Mouse (Mus musculus) small intestine, adult 2 months (tissue): ENCODE measurements around the gene Tmem128. TPM values are rescaled to one million over a fixed set of nuclear protein-coding genes. Genes with fewer than 3 reads are reported as not detected.

ENCODE experiments used
- H3K27ac ChIP-seq: fragments of 200-500 bp; 2 replicates; pipeline ENCODE4 v1.5.1; 2012; ENCODE audit warnings: low read depth, low read length, control low read depth, inconsistent platforms; ENCODE audit not compliant: insufficient read depth
- H3K27me3 ChIP-seq: fragments of 200-500 bp; 2 replicates; pipeline ENCODE4 v1.6.1; 2012; ENCODE audit warnings: mild to moderate bottlenecking, moderate library complexity, low read length, inconsistent platforms; ENCODE audit not compliant: control insufficient read depth, insufficient read depth
- H3K36me3 ChIP-seq: fragments of 200-500 bp; 2 replicates; pipeline ENCODE4 v1.6.1; 2012; ENCODE audit warnings: mild to moderate bottlenecking, low read length, control low read depth, inconsistent platforms; ENCODE audit not compliant: control insufficient read depth, insufficient read depth
- H3K4me1 ChIP-seq: fragments of 200-500 bp; 2 replicates; pipeline ENCODE4 v1.6.1; 2012; ENCODE audit warnings: low read length, inconsistent platforms, mixed read lengths; ENCODE audit not compliant: control insufficient read depth, insufficient read depth, insufficient read length
- H3K4me3 ChIP-seq: fragments of 200-500 bp; 2 replicates; pipeline ENCODE4 v1.5.1; 2012; ENCODE audit warnings: low read depth, mild to moderate bottlenecking, control low read depth, inconsistent platforms, low read length, moderate library complexity
- CTCF ChIP-seq: fragments of 200-500 bp; IDR thresholded peaks from 2 replicates; pipeline ENCODE4 v1.5.1; 2012; ENCODE audit warnings: low read depth, mild to moderate bottlenecking, control low read depth, inconsistent platforms, low read length, moderate library complexity, mixed read lengths; ENCODE audit not compliant: insufficient replicate concordance, insufficient read length; ENCODE audit errors: extremely low read depth
- POLR2A ChIP-seq: fragments of 200-500 bp; IDR thresholded peaks from 2 replicates; pipeline ENCODE4 v1.6.1; 2012; ENCODE audit warnings: low read depth, mild to moderate bottlenecking, control low read depth, inconsistent platforms, low read length, moderate library complexity
- WGBS: fragments of 180-500 bp; shearing (Covaris S2); methylation state at CpG from one replicate; pipeline ENCODE4 v1.1.7; 2018; 5-methylcytosine and 5-hydroxymethylcytosine counted together
- polyA plus RNA-seq: library from polyadenylated mRNA; depleted of rRNA; stranded (reverse); fragments of >200 nt; gene quantifications from 2 replicates; pipeline ENCODE4 v1.2.3, GENCODE M21; 2012

Tmem128 gene
- polyA plus RNA-seq, 1 experiment: 19.7 TPM

DNA sequence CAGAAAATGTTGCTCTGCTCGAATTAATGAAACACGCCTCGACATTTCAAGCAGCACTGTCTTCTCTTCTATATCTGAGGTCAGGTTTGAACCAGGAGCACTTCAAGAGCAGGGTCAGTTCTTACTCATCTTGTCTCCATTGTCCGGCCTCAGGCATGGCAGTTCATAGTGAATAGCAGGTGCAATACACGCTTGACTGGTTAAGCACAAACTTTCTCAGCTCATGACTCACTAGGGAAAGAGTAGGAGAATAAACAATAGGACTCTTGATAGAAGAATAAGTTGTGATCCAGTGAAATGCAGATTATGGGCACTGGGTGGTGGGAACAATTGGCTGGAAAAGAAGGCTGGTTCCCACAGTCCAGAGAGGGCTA is 1.2 kb upstream of the Tmem128 start:
- H3K36me3 ChIP-seq: peaks cover 13% of the 10 kb centered on the region
- no peak overlapping the region for H3K4me3 ChIP-seq
- TF ChIP-seq CTCF (no peak), POLR2A (no peak)
- 89% methylated on average over 5 of the region's 5 CpGs for WGBS
- no peaks in the 10 kb centered on the region for H3K4me1 ChIP-seq
- no peak overlapping the region for H3K27ac ChIP-seq
- no peaks in the 10 kb centered on the region for H3K27me3 ChIP-seq

DNA sequence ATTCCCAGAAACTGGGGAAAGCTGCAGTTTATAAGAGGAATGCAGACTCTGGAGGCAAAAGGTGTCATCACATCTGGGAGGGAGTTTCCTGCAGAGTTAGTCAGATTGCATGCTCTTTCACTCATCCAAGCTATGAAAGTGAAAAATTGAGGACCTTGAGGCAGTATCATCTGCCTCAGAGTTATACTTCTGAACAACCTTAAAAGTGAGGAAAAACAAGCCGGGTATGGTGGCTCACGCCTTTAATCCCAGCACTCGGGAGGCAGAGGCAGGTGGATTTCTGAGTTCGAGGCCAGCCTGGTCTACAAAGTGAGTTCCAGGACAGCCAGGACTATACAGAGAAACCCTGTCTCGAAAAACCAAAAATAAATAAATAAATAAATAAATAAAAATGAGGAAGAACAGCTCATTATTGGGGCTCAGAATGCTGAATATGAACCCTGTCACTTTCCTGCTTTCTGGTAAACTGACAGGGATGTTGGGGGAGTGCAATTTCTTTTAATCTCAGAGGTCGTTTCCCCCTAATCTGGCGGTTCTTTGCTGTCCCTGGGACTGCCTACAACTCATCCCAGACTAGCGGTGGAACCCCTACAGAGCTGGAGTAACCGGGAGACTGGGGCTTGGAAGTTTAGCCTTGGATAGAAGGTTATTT is 404 bp upstream of the Tmem128 start:
- Histone ChIP-seq H3K4me3 (peak overlapping the region; percentile 85), H3K36me3 (peaks cover 19% of the 10 kb centered on the region), H3K27me3 (no peaks in the 10 kb centered on the region), H3K4me1 (no peaks in the 10 kb centered on the region), H3K27ac (peak overlapping the region; percentile 72)
- WGBS: 38% methylated on average over 9 of the region's 9 CpGs
- no peak for TF ChIP-seq POLR2A

DNA sequence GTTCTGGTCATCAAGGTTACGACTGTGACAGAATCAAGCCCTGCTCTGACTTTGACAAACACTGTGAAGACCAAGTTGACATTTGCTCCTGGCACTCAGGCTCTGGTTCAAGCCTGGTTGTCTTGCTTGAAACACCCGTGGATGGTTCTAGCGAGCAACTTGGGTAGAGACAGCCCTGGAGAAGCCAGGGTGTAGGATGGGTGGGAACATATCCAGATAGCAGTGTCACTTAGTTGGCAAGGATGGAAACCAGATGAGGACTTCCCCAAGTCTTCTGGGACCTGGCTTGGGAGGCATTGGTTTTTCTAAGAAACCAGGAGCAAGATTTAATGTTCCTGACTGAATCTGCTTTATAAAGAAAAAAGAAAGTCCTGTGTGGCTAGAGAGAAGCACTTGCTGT is 11.0 kb downstream of the Tmem128 start:
- H3K27me3 ChIP-seq: 0 out of 2 replicates have a peak, but pooled peaks cover 5% of the 10 kb centered on the region
- H3K27ac ChIP-seq: no peak overlapping the region
- H3K4me1 ChIP-seq: peaks cover 3% of the 10 kb centered on the region; the same call in 1 of the 2 replicates
- no peak overlapping the region for H3K4me3 ChIP-seq
- TF ChIP-seq CTCF: no peak
- no peak for TF ChIP-seq POLR2A
- peaks cover 34% of the 10 kb centered on the region for H3K36me3 ChIP-seq
- 90% methylated on average over 3 of the region's 3 CpGs for WGBS

DNA sequence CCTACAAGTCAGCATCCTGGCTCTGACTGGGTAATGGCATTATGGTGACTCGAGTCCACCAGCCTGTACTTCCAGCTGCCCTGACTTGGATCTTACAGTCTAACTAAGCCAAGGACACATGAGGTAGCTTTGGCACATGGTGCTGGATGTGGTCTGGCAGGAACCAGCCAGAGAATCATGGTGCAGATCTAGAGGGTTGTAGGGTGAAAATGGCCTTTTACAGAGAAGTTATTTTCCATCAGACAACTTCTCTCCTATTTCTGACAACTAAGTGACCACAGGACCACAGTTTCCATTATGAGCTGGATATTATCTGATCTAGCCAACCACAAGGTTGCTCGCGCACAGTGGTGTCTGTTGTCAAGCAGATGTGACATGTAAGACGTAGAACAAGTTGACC is 13.8 kb downstream of the Tmem128 start:
- peaks cover 30% of the 10 kb centered on the region for H3K27me3 ChIP-seq

DNA sequence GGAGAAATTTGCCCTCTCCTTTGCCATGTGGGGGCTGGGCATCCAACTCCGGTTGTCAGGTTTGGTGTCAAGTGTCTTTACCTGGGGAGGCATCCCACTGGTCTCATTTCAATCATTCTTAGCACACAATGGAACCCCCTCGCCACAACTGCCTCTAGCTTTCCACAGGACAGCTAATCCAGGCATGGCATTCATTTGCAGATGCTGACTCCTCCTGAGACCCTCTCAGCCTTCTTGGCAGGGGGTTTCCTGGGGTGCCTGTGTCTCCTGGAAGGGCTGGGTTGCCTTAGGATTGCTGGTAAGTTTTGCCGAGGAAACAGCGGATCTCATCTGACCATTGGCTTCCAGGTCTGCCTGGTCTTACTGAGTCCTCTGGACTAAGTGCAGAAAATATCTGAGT is 15.8 kb downstream of the Tmem128 start, which contains the start of gene Otop1:
Otop1 (plus strand) TSS at position 202 of the 400 bp plus-strand sequence.
- Histone ChIP-seq H3K4me3 (peak within 1 kb of the TSS; percentile 4; the same call in 1 of the 2 replicates), H3K27ac (no peak within 1 kb of the TSS), H3K36me3 (peaks cover 7% of the 10 kb centered on the region; the same call in 1 of the 2 replicates), H3K4me1 (peaks cover 15% of the 10 kb centered on the region), H3K27me3 (peaks cover 30% of the 10 kb centered on the region)
- 43% methylated on average over 4 of the region's 4 CpGs for WGBS
- TF ChIP-seq CTCF: no peak
- TF ChIP-seq POLR2A: no peak

More for the DNA sequence above, 13.8 kb downstream of the Tmem128 start:
- H3K36me3 ChIP-seq: peaks cover 18% of the 10 kb centered on the region
- no peak for TF ChIP-seq CTCF
- no peak for TF ChIP-seq POLR2A
- WGBS: 77% methylated on average over 4 of the region's 4 CpGs
- H3K27ac ChIP-seq: no peak overlapping the region
- no peak overlapping the region for H3K4me3 ChIP-seq
- H3K4me1 ChIP-seq: peaks cover 15% of the 10 kb centered on the region

DNA sequence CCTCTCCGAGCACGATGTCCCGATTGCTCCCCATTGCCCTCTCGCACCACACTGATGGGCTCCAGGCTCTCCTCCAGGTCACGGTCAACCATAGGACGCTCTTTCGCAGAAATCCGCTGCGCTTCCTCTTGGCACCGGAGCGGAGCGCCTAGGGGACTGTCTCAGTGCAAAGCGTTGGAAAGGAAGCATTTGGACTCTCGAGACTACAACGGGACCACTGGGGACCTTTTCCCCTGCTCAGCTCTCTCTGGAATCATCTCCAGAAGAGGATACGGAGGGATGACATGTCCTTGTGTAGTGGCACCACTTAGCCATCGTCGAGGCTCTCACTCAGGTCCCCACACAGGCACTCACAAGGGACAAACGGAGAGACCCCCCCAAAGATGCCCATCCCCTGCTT is 16.5 kb downstream of the Tmem128 start:
- peaks cover 15% of the 10 kb centered on the region for H3K4me1 ChIP-seq
- peaks cover 30% of the 10 kb centered on the region for H3K27me3 ChIP-seq
- 0 out of 2 replicates have a peak, but pooled peaks cover under 1% of the 10 kb centered on the region for H3K36me3 ChIP-seq
- TF ChIP-seq CTCF: no peak
- no peak for TF ChIP-seq POLR2A
- H3K4me3 ChIP-seq: no peak overlapping the region
- no peak overlapping the region for H3K27ac ChIP-seq
- 4% methylated on average over 19 of the region's 19 CpGs for WGBS

DNA sequence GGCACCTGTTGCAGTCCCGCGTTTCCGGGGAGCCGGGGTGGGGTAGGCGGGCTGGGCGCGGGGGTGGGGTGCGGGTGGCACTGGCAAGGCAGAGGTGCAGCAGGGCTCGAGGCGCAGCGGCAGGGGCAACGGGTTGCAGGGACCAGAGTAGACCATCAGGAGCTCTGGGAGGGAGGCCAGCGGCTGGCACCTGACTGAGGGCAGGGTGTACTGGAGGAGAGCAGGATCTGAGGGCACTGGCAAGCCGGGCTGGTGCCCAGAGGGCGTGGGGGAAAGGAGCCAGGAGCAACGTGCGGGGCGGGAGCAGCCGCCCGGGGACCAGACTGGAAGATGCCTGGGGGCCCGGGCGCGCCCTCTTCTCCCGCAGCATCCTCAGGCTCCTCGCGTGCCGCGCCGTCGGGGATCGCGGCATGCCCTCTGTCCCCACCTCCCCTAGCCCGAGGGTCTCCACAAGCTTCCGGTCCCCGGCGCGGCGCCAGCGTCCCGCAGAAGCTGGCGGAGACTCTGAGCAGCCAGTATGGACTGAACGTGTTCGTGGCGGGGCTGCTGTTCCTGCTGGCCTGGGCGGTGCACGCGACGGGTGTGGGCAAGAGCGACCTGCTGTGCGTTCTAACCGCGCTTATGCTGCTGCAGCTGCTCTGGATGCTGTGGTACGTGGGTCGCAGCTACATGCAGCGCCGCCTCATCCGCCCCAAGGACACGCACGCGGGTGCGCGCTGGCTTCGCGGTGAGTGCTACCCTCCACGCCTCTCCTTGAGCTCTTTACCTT is 17.3 kb downstream of the Tmem128 start:
- Histone ChIP-seq H3K4me3 (peak overlapping the region; percentile 9; the same call in 1 of the 2 replicates), H3K36me3 (no peaks in the 10 kb centered on the region), H3K27ac (no peak overlapping the region), H3K27me3 (peaks cover 30% of the 10 kb centered on the region), H3K4me1 (peaks cover 15% of the 10 kb centered on the region)
- WGBS: 2% methylated on average over 65 of the region's 65 CpGs
- TF ChIP-seq POLR2A (no peak), CTCF (no peak)
